Mouse (Mus musculus): ENCODE results near the gene Lrrn4cl. TPM values are rescaled to one million over a fixed set of nuclear protein-coding genes. Genes with fewer than 3 reads are reported as not detected.
A peak's percentile ranks its signal among the peaks of the same experiment; 100 is the strongest.

The Lrrn4cl gene
- polyA plus RNA-seq, 1 experiment from 2014 or later: 3.5 TPM

- no peaks in the 10 kb centered on the region for H3K9me3 ChIP-seq (replicated peaks)
- peak overlapping the region; percentile 81 for H3K4me3 ChIP-seq (replicated peaks)
- H3K27ac ChIP-seq (replicated peaks): no peak overlapping the region
- H3K9ac ChIP-seq: peak overlapping the region; percentile 92
- 50% methylated on average over 3 of the region's 3 CpGs for WGBS
- H3K36me3 ChIP-seq: peaks cover 46% of the 10 kb centered on the region
- peaks cover 31% of the 10 kb centered on the region for H3K4me1 ChIP-seq
- H3K27me3 ChIP-seq: no peaks in the 10 kb centered on the region
- H3K4me2 ChIP-seq (replicated peaks): peak overlapping the region; percentile 61
- no peak for ATAC-seq (ENCODE audit: insufficient number of reproducible peaks, low FRiP score, low TSS enrichment, low read depth)
Measured at GRCm38 (mm10) chr19:8899079-8899478, 48.5 kb downstream of the Lrrn4cl start.

- Histone ChIP-seq H3K4me1 (peaks cover 10% of the 10 kb centered on the region), H3K4me3 (replicated peaks) (no peak overlapping the region), H3K27me3 (no peaks in the 10 kb centered on the region), H3K9me3 (replicated peaks) (no peaks in the 10 kb centered on the region), H3K4me2 (replicated peaks) (no peak overlapping the region), H3K36me3 (peaks cover 63% of the 10 kb centered on the region), H3K9ac (no peak overlapping the region), H3K27ac (replicated peaks) (no peak overlapping the region)
- ATAC-seq (ENCODE audit: insufficient number of reproducible peaks, low FRiP score, low TSS enrichment, low read depth): no peak
- 90% methylated on average over 5 of the region's 5 CpGs for WGBS
Measured at GRCm38 (mm10) chr19:8903412-8903811, 52.8 kb downstream of the Lrrn4cl start.

Small RNA genes lying within 50 kb of the gene (microRNA-seq; reads per million reads assigned to microRNA genes)
- not detected for gene Mir5136 (ENCODE audit: borderline number of aligned reads)

Other genes starting within 250 kb of the Lrrn4cl start
- 0.05 and 0.13 TPM in 2 replicates for gene Slc22a6, start 232.7 kb upstream of the Lrrn4cl start, polyA plus RNA-seq (2015; fragmentation: Nextera tagmentation; extraction: Ambion mirVana)
- 0.76 and 0.83 TPM in 2 replicates for gene Chrm1, start 187.0 kb upstream of the Lrrn4cl start, polyA plus RNA-seq (2015; fragmentation: Nextera tagmentation; extraction: Ambion mirVana)
- gene Slc3a2, start 127.4 kb upstream of the Lrrn4cl start, polyA plus RNA-seq (2015; fragmentation: Nextera tagmentation; extraction: Ambion mirVana): 122 and 128 TPM in 2 replicates
- gene Wdr74, start 114.9 kb upstream of the Lrrn4cl start, polyA plus RNA-seq (2015; fragmentation: Nextera tagmentation; extraction: Ambion mirVana): 89.0 and 90.8 TPM in 2 replicates
- gene 1700092M07Rik, start 110.0 kb upstream of the Lrrn4cl start, polyA plus RNA-seq (2015; fragmentation: Nextera tagmentation; extraction: Ambion mirVana): 0.70 and 1.2 TPM in 2 replicates
- 168 and 175 TPM in 2 replicates for gene Stx5a, start 109.4 kb upstream of the Lrrn4cl start, polyA plus RNA-seq (2015; fragmentation: Nextera tagmentation; extraction: Ambion mirVana)
- gene Nxf1, start 93.7 kb upstream of the Lrrn4cl start, polyA plus RNA-seq (2015; fragmentation: Nextera tagmentation; extraction: Ambion mirVana): 175 and 192 TPM in 2 replicates
- 172 and 173 TPM in 2 replicates for gene Tmem223, start 79.8 kb upstream of the Lrrn4cl start, polyA plus RNA-seq (2015; fragmentation: Nextera tagmentation; extraction: Ambion mirVana)
- gene Tmem179b, start 76.3 kb upstream of the Lrrn4cl start, polyA plus RNA-seq (2015; fragmentation: Nextera tagmentation; extraction: Ambion mirVana): 82.8 and 88.3 TPM in 2 replicates
- 27.3 and 30.0 TPM in 2 replicates for gene Taf6l, start 64.4 kb upstream of the Lrrn4cl start, polyA plus RNA-seq (2015; fragmentation: Nextera tagmentation; extraction: Ambion mirVana)
- 153 and 160 TPM in 2 replicates for gene Polr2g, start 52.2 kb upstream of the Lrrn4cl start, polyA plus RNA-seq (2015; fragmentation: Nextera tagmentation; extraction: Ambion mirVana)
- 5.6 and 5.9 TPM in 2 replicates for gene Zbtb3, start 48.2 kb upstream of the Lrrn4cl start, polyA plus RNA-seq (2015; fragmentation: Nextera tagmentation; extraction: Ambion mirVana)
- 53.0 and 58.4 TPM in 2 replicates for gene Ttc9c, start 31.4 kb upstream of the Lrrn4cl start, polyA plus RNA-seq (2015; fragmentation: Nextera tagmentation; extraction: Ambion mirVana)
- gene Hnrnpul2, start 30.8 kb upstream of the Lrrn4cl start, polyA plus RNA-seq (2015; fragmentation: Nextera tagmentation; extraction: Ambion mirVana): 6.0 and 7.1 TPM in 2 replicates
- gene AC129217.1, start 21.0 kb upstream of the Lrrn4cl start, polyA plus RNA-seq (2015; fragmentation: Nextera tagmentation; extraction: Ambion mirVana): not detected in 2 replicates
- gene Bscl2, start 13.3 kb upstream of the Lrrn4cl start, polyA plus RNA-seq (2015; fragmentation: Nextera tagmentation; extraction: Ambion mirVana): 68.8 and 78.0 TPM in 2 replicates
- gene Gng3, start 11.6 kb upstream of the Lrrn4cl start, polyA plus RNA-seq (2015; fragmentation: Nextera tagmentation; extraction: Ambion mirVana): 5.1 and 7.5 TPM in 2 replicates
- gene Ubxn1, start 20.7 kb downstream of the Lrrn4cl start, polyA plus RNA-seq (2015; fragmentation: Nextera tagmentation; extraction: Ambion mirVana): 177 and 194 TPM in 2 replicates
- gene Uqcc3, start 30.2 kb downstream of the Lrrn4cl start, polyA plus RNA-seq (2015; fragmentation: Nextera tagmentation; extraction: Ambion mirVana): 63.3 and 65.1 TPM in 2 replicates
- gene Lbhd1, start 33.0 kb downstream of the Lrrn4cl start, polyA plus RNA-seq (2015; fragmentation: Nextera tagmentation; extraction: Ambion mirVana): 58.7 and 61.4 TPM in 2 replicates
- not detected in 2 replicates for gene Gm49403, start 33.2 kb downstream of the Lrrn4cl start, polyA plus RNA-seq (2015; fragmentation: Nextera tagmentation; extraction: Ambion mirVana)
- gene 1810009A15Rik, start 38.1 kb downstream of the Lrrn4cl start, polyA plus RNA-seq (2015; fragmentation: Nextera tagmentation; extraction: Ambion mirVana): 82.8 and 84.2 TPM in 2 replicates
- gene Gm49416, start 38.2 kb downstream of the Lrrn4cl start, polyA plus RNA-seq (2015; fragmentation: Nextera tagmentation; extraction: Ambion mirVana): 0.24 TPM in 1 of 2 replicates, not detected in the other
- 42.7 and 45.8 TPM in 2 replicates for gene Ints5, start 42.2 kb downstream of the Lrrn4cl start, polyA plus RNA-seq (2015; fragmentation: Nextera tagmentation; extraction: Ambion mirVana)
- gene Ganab, start 47.3 kb downstream of the Lrrn4cl start, polyA plus RNA-seq (2015; fragmentation: Nextera tagmentation; extraction: Ambion mirVana): 99.0 and 104 TPM in 2 replicates
- gene B3gat3, start 69.6 kb downstream of the Lrrn4cl start, polyA plus RNA-seq (2015; fragmentation: Nextera tagmentation; extraction: Ambion mirVana): 51.5 and 53.3 TPM in 2 replicates
- gene Rom1, start 78.6 kb downstream of the Lrrn4cl start, polyA plus RNA-seq (2015; fragmentation: Nextera tagmentation; extraction: Ambion mirVana): 4.2 and 4.5 TPM in 2 replicates
- gene Eml3, start 78.8 kb downstream of the Lrrn4cl start, polyA plus RNA-seq (2015; fragmentation: Nextera tagmentation; extraction: Ambion mirVana): 41.3 and 43.1 TPM in 2 replicates
- 155 and 156 TPM in 2 replicates for gene Mta2, start 91.1 kb downstream of the Lrrn4cl start, polyA plus RNA-seq (2015; fragmentation: Nextera tagmentation; extraction: Ambion mirVana)
- 31.0 and 32.8 TPM in 2 replicates for gene Tut1, start 103.1 kb downstream of the Lrrn4cl start, polyA plus RNA-seq (2015; fragmentation: Nextera tagmentation; extraction: Ambion mirVana)
- 443 and 458 TPM in 2 replicates for gene Eef1g, start 116.3 kb downstream of the Lrrn4cl start, polyA plus RNA-seq (2015; fragmentation: Nextera tagmentation; extraction: Ambion mirVana)
- gene Ahnak, start 138.5 kb downstream of the Lrrn4cl start, polyA plus RNA-seq (2015; fragmentation: Nextera tagmentation; extraction: Ambion mirVana): 71.9 and 92.4 TPM in 2 replicates
- gene Scgb1a1, start 237.2 kb downstream of the Lrrn4cl start, polyA plus RNA-seq (2015; fragmentation: Nextera tagmentation; extraction: Ambion mirVana): 1.3 and 1.4 TPM in 2 replicates